Mouse (Mus musculus): ENCODE results near the gene Nckap5.

DNA sequence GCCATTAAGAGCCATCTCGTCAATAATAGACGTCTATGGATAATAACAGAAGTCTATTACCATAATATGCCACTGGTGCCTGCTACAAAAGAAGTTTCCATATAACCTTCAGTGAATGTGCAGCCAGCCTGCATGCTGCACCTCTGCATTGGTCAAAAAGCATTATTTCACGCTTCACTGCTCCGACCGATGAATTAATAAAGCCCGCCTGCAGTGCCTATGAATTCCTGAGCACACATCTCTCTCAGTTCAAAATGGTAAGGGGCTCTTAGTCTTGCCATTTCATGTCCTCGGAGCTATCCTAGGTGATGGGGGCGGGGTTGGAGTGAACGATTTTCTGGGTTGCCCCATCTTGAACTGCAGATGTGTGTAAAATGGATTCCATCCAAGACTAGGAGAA is 256.3 kb downstream of the Nckap5 start:
- no peak for TF ChIP-seq GATA1 (IDR thresholded peaks at IDR 0.05; ENCODE audit: borderline replicate concordance, low read length)
- TF ChIP-seq FLI1 (IDR thresholded peaks at IDR 0.05; ENCODE audit: low read length), result no peak

All from megakaryocyte, embryonic 14.5 days (primary cell).